Mouse (Mus musculus) E14TG2a.4 (cell line): ENCODE measurements around the gene Rap1b.

Experiments used
- CTCF ChIP-seq: conservative IDR thresholded peaks from 2 replicates; pipeline ENCODE4 v1.5.1; 2014; ENCODE audit warnings: low read length
- NANOG ChIP-seq: IDR thresholded peaks from 2 replicates; pipeline ENCODE4 v1.6.1; 2014; ENCODE audit warnings: borderline replicate concordance, low read length, mixed read lengths
- POU5F1 ChIP-seq: IDR thresholded peaks from 2 replicates; pipeline ENCODE4 v1.6.1; 2014; ENCODE audit warnings: low read length, borderline replicate concordance

DNA sequence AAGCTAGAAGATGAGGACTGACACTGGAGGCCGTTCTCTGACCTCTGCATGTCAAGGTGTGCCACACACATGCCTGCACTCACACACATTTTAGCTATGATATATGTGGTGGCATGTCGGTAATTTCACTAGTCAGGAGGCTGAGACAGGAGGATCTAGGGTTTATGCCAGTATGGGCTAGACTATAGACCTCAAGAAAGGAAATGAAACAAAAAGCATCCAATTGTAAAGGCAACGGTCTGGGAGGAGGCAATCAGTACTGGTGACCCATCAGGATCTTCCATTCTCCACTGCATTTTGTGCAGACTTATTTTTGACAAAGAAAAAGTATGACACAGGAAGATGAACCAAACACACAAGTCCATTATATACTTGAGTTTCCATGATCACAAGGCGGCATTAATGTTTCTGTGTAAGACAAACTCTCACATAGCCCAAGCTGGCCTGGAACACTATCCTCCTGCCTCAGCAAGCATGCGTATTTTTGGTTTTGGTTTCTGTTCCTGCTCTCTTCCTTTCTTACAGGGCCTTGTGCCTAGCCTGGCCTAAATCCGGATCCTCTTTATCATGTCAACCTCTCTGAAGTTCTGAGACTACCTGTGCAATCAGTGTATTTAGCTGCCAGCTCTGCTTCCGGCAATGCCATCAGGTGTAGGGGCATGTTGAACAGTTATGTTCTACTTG, 16.2 kb downstream of the Rap1b start:
- TF ChIP-seq CTCF = no peak
- no peak for TF ChIP-seq NANOG
- TF ChIP-seq POU5F1 = no peak
